Mouse (Mus musculus) CD8-positive naive resting alpha-beta T cell, adult 2 months (primary cell): ENCODE results near the gene Palld.

Experiments
- DNase-seq, 2 experiments: peaks; one replicate each; pipeline ENCODE4 v3.0.0; 2022; ENCODE audit warnings: low read depth in 2 of 2, low spot score in 2 of 2

Gene Palld

GRCm38 (mm10) chr8:61866920-61867319, 35.6 kb downstream of the Palld start:
- no peak for DNase-seq

GRCm38 (mm10) chr8:61865365-61865764, 37.1 kb downstream of the Palld start:
- DNase-seq = no peak

GRCm38 (mm10) chr8:61851270-61851669, 51.2 kb downstream of the Palld start:
- no peak for DNase-seq

GRCm38 (mm10) chr8:61848581-61849162, 53.8 kb downstream of the Palld start:
- DNase-seq = no peak

GRCm38 (mm10) chr8:61847494-61847893, 55.0 kb downstream of the Palld start:
- no peak for DNase-seq

GRCm38 (mm10) chr8:61844992-61845391, 57.5 kb downstream of the Palld start:
- no peak for DNase-seq

GRCm38 (mm10) chr8:61844575-61844974, 57.9 kb downstream of the Palld start:
- no peak for DNase-seq

GRCm38 (mm10) chr8:61843776-61844175, 58.7 kb downstream of the Palld start:
- no peak for DNase-seq

- DNase-seq = no peak
Observed at GRCm38 (mm10) chr8:61833211-61833610, 69.3 kb downstream of the Palld start.

GRCm38 (mm10) chr8:61831944-61832343, 70.5 kb downstream of the Palld start:
- no peak for DNase-seq

GRCm38 (mm10) chr8:61830821-61831220, 71.7 kb downstream of the Palld start:
- DNase-seq = no peak

GRCm38 (mm10) chr8:61824563-61824962, 77.9 kb downstream of the Palld start:
- DNase-seq = no peak

- no peak for DNase-seq
Observed at GRCm38 (mm10) chr8:61823157-61823556, 79.3 kb downstream of the Palld start.

- DNase-seq = no peak
Observed at GRCm38 (mm10) chr8:61803764-61804163, 98.7 kb downstream of the Palld start.

GRCm38 (mm10) chr8:61802840-61803239, 99.7 kb downstream of the Palld start:
- no peak for DNase-seq

GRCm38 (mm10) chr8:61797391-61797947, 105.0 kb downstream of the Palld start:
- DNase-seq = no peak

- DNase-seq = no peak
Observed at GRCm38 (mm10) chr8:61796537-61797050, 105.9 kb downstream of the Palld start.

- no peak for DNase-seq
Observed at GRCm38 (mm10) chr8:61789946-61790345, 112.5 kb downstream of the Palld start.

- no peak for DNase-seq
Observed at GRCm38 (mm10) chr8:61789289-61789688, 113.2 kb downstream of the Palld start.

- no peak for DNase-seq
Observed at GRCm38 (mm10) chr8:61782931-61783491, 119.5 kb downstream of the Palld start.

- DNase-seq = no peak
Observed at GRCm38 (mm10) chr8:61780652-61781257, 121.7 kb downstream of the Palld start.

- DNase-seq = no peak
Observed at GRCm38 (mm10) chr8:61778194-61778593, 124.3 kb downstream of the Palld start.
